Mouse (Mus musculus) ES-E14 (cell line): ENCODE measurements around the gene Ckmt2. TPM values are rescaled to one million over a fixed set of nuclear protein-coding genes. Genes with fewer than 3 reads are reported as not detected.

Experiments used
- DNase-seq: peaks from one replicate; pipeline ENCODE4 v3.0.0-alpha.2; 2013; ENCODE audit warnings: low read depth, low spot score
- H3K27ac ChIP-seq: 2 replicates; pipeline ENCODE4 v1.5.1; 2012; ENCODE audit warnings: low read depth, mild to moderate bottlenecking, low read length, moderate library complexity, mixed read lengths; ENCODE audit not compliant: poor library complexity, insufficient read depth, severe bottlenecking
- H3K36me3 ChIP-seq: 2 replicates; pipeline ENCODE4 v1.6.1; 2012; ENCODE audit warnings: mild to moderate bottlenecking, low read length, moderate library complexity, mixed read lengths; ENCODE audit not compliant: control insufficient read depth, poor library complexity, insufficient read depth, severe bottlenecking
- H3K4me1 ChIP-seq, 2 experiments: fragments of 150-350 bp in 1 of 2; sonication (generic) in 1 of 2; 2 replicates each; pipeline ENCODE4 v1.6.1; 2012; ENCODE audit warnings: low read length in 2 of 2, mild to moderate bottlenecking in 1 of 2, mixed read lengths in 1 of 2; ENCODE audit not compliant: control insufficient read depth in 2 of 2, insufficient read depth in 2 of 2, poor library complexity in 1 of 2
- H3K4me3 ChIP-seq, 2 experiments: fragments of 150-350 bp in 1 of 2; sonication (generic) in 1 of 2; 2 replicates each; pipeline ENCODE4 v1.5.1; 2012; ENCODE audit warnings: low read length in 2 of 2, low read depth in 1 of 2, mild to moderate bottlenecking in 1 of 2, mixed read lengths in 1 of 2; ENCODE audit not compliant: insufficient read depth in 1 of 2, poor library complexity in 1 of 2, severe bottlenecking in 1 of 2
- H3K9ac ChIP-seq: 2 replicates; pipeline ENCODE4 v1.6.1; 2012; ENCODE audit warnings: low read depth, mild to moderate bottlenecking, low read length, mixed read lengths; ENCODE audit not compliant: poor library complexity, insufficient read depth, severe bottlenecking
- H3K9me3 ChIP-seq: fragments of 150-350 bp; sonication (generic); 2 replicates; pipeline ENCODE4 v1.6.1; 2012; ENCODE audit warnings: low read depth, mild to moderate bottlenecking, low read length; ENCODE audit not compliant: control insufficient read depth, insufficient read depth
- CHD2 ChIP-seq: IDR thresholded peaks from 2 replicates; pipeline ENCODE4 v1.6.1; 2014; ENCODE audit warnings: mild to moderate bottlenecking, low read depth, low read length, inconsistent platforms
- HCFC1 ChIP-seq: IDR thresholded peaks from 2 replicates; pipeline ENCODE4 v1.6.1; 2012; ENCODE audit warnings: low read length, inconsistent platforms, borderline replicate concordance; ENCODE audit not compliant: insufficient read depth
- MAFK ChIP-seq: IDR thresholded peaks from 2 replicates; pipeline ENCODE4 v1.6.1; 2014; ENCODE audit warnings: mild to moderate bottlenecking, low read depth, low read length, inconsistent platforms; ENCODE audit not compliant: insufficient read depth
- ZC3H11A ChIP-seq: IDR thresholded peaks from 2 replicates; pipeline ENCODE4 v1.6.1; 2012; ENCODE audit warnings: low read depth, mild to moderate bottlenecking, inconsistent platforms, low read length, borderline replicate concordance
- ZNF384 ChIP-seq: IDR thresholded peaks from 2 replicates; pipeline ENCODE4 v1.6.1; 2012; ENCODE audit warnings: low read depth, low read length, inconsistent platforms
- in situ Hi-C, 2 experiments: fragments of 600-800 bp; cut with MboI; formaldehyde crosslinking; loops; one replicate each; pipeline ENCODE4 v1.15.1; 2025; ENCODE audit warnings: low sequenced_read_pairs in 2 of 2, inconsistent platforms in 1 of 2; ENCODE audit not compliant: unreplicated experiment in 2 of 2
- total RNA-seq: library from RNA; depleted of rRNA; stranded (reverse); fragments of 300-350 nt; gene quantifications from 2 replicates; pipeline ENCODE4 v1.2.3, GENCODE M21; 2012

The Ckmt2 gene
- total RNA-seq, 1 experiment, result not detected

GRCm38 (mm10) chr13:91915582-91916239 lies 39.0 kb upstream of the Ckmt2 start:
- Histone ChIP-seq H3K9me3 (no peaks in the 10 kb centered on the region), H3K4me1 (no peaks in the 10 kb centered on the region), H3K27ac (no peak overlapping the region), H3K36me3 (no peaks in the 10 kb centered on the region), H3K4me3 (no peak overlapping the region), H3K9ac (no peak overlapping the region)
- in situ Hi-C loops, result loop anchor here in 1 of 2 experiments (25.0 kb wide), 1 partner anchor 822 kb away; no protein-coding TSS in a partner anchor
- TF ChIP-seq MAFK (no peak), HCFC1 (no peak), ZC3H11A (no peak), CHD2 (no peak), ZNF384 (no peak)
- no peak for DNase-seq

- no peak for DNase-seq
- Histone ChIP-seq H3K36me3 (no peaks in the 10 kb centered on the region), H3K9ac (no peak overlapping the region), H3K9me3 (no peaks in the 10 kb centered on the region), H3K27ac (no peak overlapping the region), H3K4me3 (no peak overlapping the region), H3K4me1 (no peaks in the 10 kb centered on the region)
- in situ Hi-C loops, result loop anchor here in 1 of 2 experiments (25.0 kb wide), 1 partner anchor 822 kb away; no protein-coding TSS in a partner anchor
- TF ChIP-seq ZNF384 (no peak), CHD2 (no peak)
Measured at GRCm38 (mm10) chr13:91915192-91915581, 38.5 kb upstream of the Ckmt2 start.

- Histone ChIP-seq H3K4me1 (no peaks in the 10 kb centered on the region), H3K9ac (no peak overlapping the region), H3K27ac (no peak overlapping the region), H3K36me3 (no peaks in the 10 kb centered on the region), H3K9me3 (no peaks in the 10 kb centered on the region), H3K4me3 (no peak overlapping the region)
- no peak for DNase-seq
- TF ChIP-seq ZC3H11A (no peak), HCFC1 (no peak), ZNF384 (no peak), MAFK (no peak), CHD2 (no peak)
- in situ Hi-C loops, result loop anchor here in 1 of 2 experiments (25.0 kb wide), 1 partner anchor 826 kb away; no protein-coding TSS in a partner anchor
Measured at GRCm38 (mm10) chr13:91911652-91912051, 35.0 kb upstream of the Ckmt2 start.

- H3K27ac ChIP-seq, result no peak overlapping the region
- DNase-seq, result no peak
- in situ Hi-C loops, result loop anchor here in 1 of 2 experiments (25.0 kb wide), 1 partner anchor 826 kb away; no protein-coding TSS in a partner anchor
- no peaks in the 10 kb centered on the region for H3K4me1 ChIP-seq
- no peak overlapping the region for H3K4me3 ChIP-seq
- TF ChIP-seq CHD2, result no peak
- no peak for TF ChIP-seq ZC3H11A
- no peak for TF ChIP-seq HCFC1
- no peak for TF ChIP-seq MAFK
- TF ChIP-seq ZNF384, result no peak
- no peaks in the 10 kb centered on the region for H3K36me3 ChIP-seq
- H3K9ac ChIP-seq, result no peak overlapping the region
- H3K9me3 ChIP-seq, result no peaks in the 10 kb centered on the region
Measured at GRCm38 (mm10) chr13:91911211-91911610, 34.5 kb upstream of the Ckmt2 start.
